Mouse (Mus musculus) hindbrain, postnatal 0 days (tissue): ENCODE results near the gene Zfp202. TPM values are rescaled to one million over a fixed set of nuclear protein-coding genes. Genes with fewer than 3 reads are reported as not detected.
A peak's percentile ranks its signal among the peaks of the same experiment; 100 is the strongest.

Source experiments
- ATAC-seq: fragments of 200-750 bp; cut with Nextera tagmentation; 2 replicates; pipeline ENCODE4 v1.8.0; 2017; ENCODE audit warnings: mild to moderate bottlenecking, moderate TSS enrichment, moderate library complexity
- DNase-seq: peaks from one replicate; pipeline ENCODE4 v3.0.0-alpha.2; 2015; ENCODE audit warnings: low spot score
- H3K27ac ChIP-seq: fragments of 300-500 bp; sonication (generic); 2 replicates; pipeline ENCODE4 v1.5.1; 2014; ENCODE audit warnings: mild to moderate bottlenecking
- H3K27me3 ChIP-seq: fragments of 300-500 bp; sonication (generic); 2 replicates; pipeline ENCODE4 v1.6.1; 2014; ENCODE audit warnings: low read length, mixed read lengths; ENCODE audit not compliant: insufficient read depth
- H3K36me3 ChIP-seq: fragments of 300-500 bp; sonication (generic); 2 replicates; pipeline ENCODE4 v1.6.1; 2014; ENCODE audit warnings: low read length, mixed read lengths; ENCODE audit not compliant: insufficient read depth
- H3K4me1 ChIP-seq: fragments of 300-500 bp; sonication (generic); 2 replicates; pipeline ENCODE4 v1.6.1; 2014; ENCODE audit warnings: antibody characterized with exemption, low read length, mixed read lengths; ENCODE audit not compliant: insufficient read depth
- H3K4me2 ChIP-seq: fragments of 300-500 bp; sonication (generic); 2 replicates; pipeline ENCODE4 v1.6.1; 2014; ENCODE audit warnings: low read depth, mild to moderate bottlenecking, low read length, moderate library complexity, mixed read lengths
- H3K4me3 ChIP-seq: fragments of 300-500 bp; sonication (generic); 2 replicates; pipeline ENCODE4 v1.5.1; 2014; ENCODE audit warnings: low read length
- H3K9ac ChIP-seq: fragments of 300-500 bp; sonication (generic); replicated peaks from 2 replicates; pipeline ENCODE4 v1.6.1; 2014; ENCODE audit warnings: mild to moderate bottlenecking, low read length, moderate library complexity, mixed read lengths
- H3K9me3 ChIP-seq: fragments of 300-500 bp; sonication (generic); 2 replicates; pipeline ENCODE4 v1.6.1; 2016; ENCODE audit warnings: low read length, mixed read lengths
- CTCF ChIP-seq: IDR thresholded peaks from 2 replicates; pipeline ENCODE4 v1.5.1; 2016; ENCODE audit warnings: antibody characterized with exemption, control low read depth, low read depth
- WGBS: fragments of 180-500 bp; shearing (Covaris S2); extraction: QIAGEN DNeasy Blood & Tissue Kit; methylation state at CpG from one replicate; pipeline ENCODE4 v1.1.7; 2014; 5-methylcytosine and 5-hydroxymethylcytosine counted together
- polyA plus RNA-seq: library from polyadenylated mRNA; unstranded; fragments of >200 nt; fragmentation: Nextera tagmentation; extraction: Ambion mirVana; gene quantifications from 2 replicates; pipeline ENCODE4 v1.2.1, GENCODE M21; 2015
- total RNA-seq: library from RNA; depleted of rRNA; stranded (reverse); fragments of >200 nt; gene quantifications from 2 replicates; pipeline ENCODE4 v1.2.3, GENCODE M21; 2014

Gene Zfp202
- total and polyA plus RNA-seq, 2 experiments from 2014 or later = 4.9 to 8.1 TPM

GRCm38 (mm10) chr9:40191086-40191876 lies 835 bp upstream of the Zfp202 start:
- peak overlapping the region; percentile 82 for H3K9ac ChIP-seq
- H3K36me3 ChIP-seq = no peaks in the 10 kb centered on the region
- peak overlapping the region; percentile 77; the same call in 1 of the 2 replicates for H3K27ac ChIP-seq
- no peaks in the 10 kb centered on the region for H3K27me3 ChIP-seq
- peak overlapping the region; percentile 98 for H3K4me2 ChIP-seq
- peaks cover 12% of the 10 kb centered on the region for H3K4me1 ChIP-seq
- 93% methylated on average over 8 of the region's 9 CpGs for WGBS
- TF ChIP-seq CTCF = no peak
- H3K4me3 ChIP-seq = peak overlapping the region; percentile 82
- no peak for ATAC-seq
- H3K9me3 ChIP-seq = no peaks in the 10 kb centered on the region
- no peak for DNase-seq

GRCm38 (mm10) chr9:40195981-40196380 lies 3.9 kb downstream of the Zfp202 start:
- 88% methylated on average over 3 of the region's 3 CpGs for WGBS

GRCm38 (mm10) chr9:40206546-40206950 lies 14.4 kb downstream of the Zfp202 start:
- TF ChIP-seq CTCF = no peak
- 78% methylated on average over 5 of the region's 5 CpGs for WGBS
- Histone ChIP-seq H3K27ac (no peak overlapping the region), H3K4me1 (no peaks in the 10 kb centered on the region), H3K27me3 (no peaks in the 10 kb centered on the region), H3K9ac (no peak overlapping the region), H3K36me3 (peaks cover 36% of the 10 kb centered on the region), H3K4me2 (no peak overlapping the region), H3K9me3 (no peaks in the 10 kb centered on the region), H3K4me3 (no peak overlapping the region)
- ATAC-seq = no peak
- DNase-seq = no peak

More at GRCm38 (mm10) chr9:40195981-40196380, 3.9 kb downstream of the Zfp202 start:
- ATAC-seq (no peak), DNase-seq (no peak)
- no peak overlapping the region for H3K4me3 ChIP-seq
- H3K9me3 ChIP-seq = no peaks in the 10 kb centered on the region
- H3K36me3 ChIP-seq = no peaks in the 10 kb centered on the region
- H3K27me3 ChIP-seq = no peaks in the 10 kb centered on the region
- no peak for TF ChIP-seq CTCF
- H3K4me1 ChIP-seq = peaks cover 12% of the 10 kb centered on the region
- H3K9ac ChIP-seq = no peak overlapping the region
- H3K4me2 ChIP-seq = no peak overlapping the region
- H3K27ac ChIP-seq = no peak overlapping the region

GRCm38 (mm10) chr9:40210744-40211143 lies 18.6 kb downstream of the Zfp202 start:
- no peak for DNase-seq
- H3K4me2 ChIP-seq = no peak overlapping the region
- H3K4me1 ChIP-seq = no peaks in the 10 kb centered on the region
- H3K27ac ChIP-seq = no peak overlapping the region
- H3K36me3 ChIP-seq = peaks cover 52% of the 10 kb centered on the region
- no peak for ATAC-seq
- H3K9me3 ChIP-seq = no peaks in the 10 kb centered on the region
- no peak overlapping the region for H3K9ac ChIP-seq
- no peak for TF ChIP-seq CTCF
- H3K4me3 ChIP-seq = no peak overlapping the region
- H3K27me3 ChIP-seq = no peaks in the 10 kb centered on the region
- whole genome bisulfite sequencing = 94% methylated on average over 2 of the region's 2 CpGs

GRCm38 (mm10) chr9:40214058-40214457 lies 21.9 kb downstream of the Zfp202 start:
- Histone ChIP-seq H3K27me3 (no peaks in the 10 kb centered on the region), H3K27ac (no peak overlapping the region), H3K4me2 (no peak overlapping the region), H3K9me3 (no peaks in the 10 kb centered on the region), H3K9ac (no peak overlapping the region), H3K4me1 (no peaks in the 10 kb centered on the region), H3K36me3 (peaks cover 39% of the 10 kb centered on the region), H3K4me3 (no peak overlapping the region)
- ATAC-seq (no peak), DNase-seq (no peak)
- TF ChIP-seq CTCF = no peak
- 96% methylated on average over 5 of the region's 5 CpGs for WGBS

GRCm38 (mm10) chr9:40216651-40217050 lies 24.5 kb downstream of the Zfp202 start:
- no peak for TF ChIP-seq CTCF
- Histone ChIP-seq H3K9ac (no peak overlapping the region), H3K27me3 (no peaks in the 10 kb centered on the region), H3K27ac (no peak overlapping the region), H3K4me2 (no peak overlapping the region), H3K9me3 (no peaks in the 10 kb centered on the region), H3K36me3 (peaks cover 15% of the 10 kb centered on the region), H3K4me3 (no peak overlapping the region), H3K4me1 (no peaks in the 10 kb centered on the region)
- DNase-seq (no peak), ATAC-seq (no peak)
- WGBS = 68% methylated on average over 4 of the region's 4 CpGs

GRCm38 (mm10) chr9:40224289-40224688 lies 32.2 kb downstream of the Zfp202 start:
- no peaks in the 10 kb centered on the region for H3K36me3 ChIP-seq
- no peak overlapping the region for H3K27ac ChIP-seq
- H3K4me2 ChIP-seq = no peak overlapping the region
- 75% methylated on average over 4 of the region's 4 CpGs for WGBS
- no peaks in the 10 kb centered on the region for H3K9me3 ChIP-seq
- no peaks in the 10 kb centered on the region for H3K4me1 ChIP-seq
- TF ChIP-seq CTCF = peak; percentile 60
- H3K27me3 ChIP-seq = no peaks in the 10 kb centered on the region
- DNase-seq = peak; percentile 20
- H3K4me3 ChIP-seq = no peak overlapping the region
- ATAC-seq = no peak
- H3K9ac ChIP-seq = no peak overlapping the region
